Mouse (Mus musculus) frontal cortex, postnatal 14 days (tissue): ENCODE data around the gene Olfr71.

ENCODE experiments used
- DNase-seq, 2 experiments: peaks; one replicate each; pipeline ENCODE4 v3.0.0; 2022; ENCODE audit warnings: low spot score in 2 of 2

Olfr71 gene

GRCm38 (mm10) chr4:43656339-43657109 lies 53.5 kb downstream of the Olfr71 start, which contains the start of gene Hint2:
TSS of gene Hint2 (minus strand) at chr4:43656466.
- peak; percentile 92 to 93 for DNase-seq

- no peak for DNase-seq
Observed at GRCm38 (mm10) chr4:43655656-43656338, 54.3 kb downstream of the Olfr71 start.
